Mouse (Mus musculus): Measurements from ENCODE around the gene Drd5.

Gene Drd5

GRCm38 (mm10) chr5:38318966-38319786, at the start of gene Drd5:
Gene Drd5, plus strand, starts transcription at chr5:38319367.
- DNase-seq: peak; percentile 41 to 60

GRCm38 (mm10) chr5:38270942-38271341, 48.2 kb upstream of the Drd5 start:
- no peak for DNase-seq

GRCm38 (mm10) chr5:38273831-38274230, 45.3 kb upstream of the Drd5 start:
- no peak for DNase-seq

- no peak for DNase-seq
These were observed 43.4 kb upstream of the Drd5 start, which contains the start of gene Otop1 for GRCm38 (mm10) chr5:38275771-38276170. Gene Otop1, plus strand, starts transcription at chr5:38275972.

- no peak for DNase-seq
These were observed 42.7 kb upstream of the Drd5 start for GRCm38 (mm10) chr5:38276451-38276850.

DNA sequence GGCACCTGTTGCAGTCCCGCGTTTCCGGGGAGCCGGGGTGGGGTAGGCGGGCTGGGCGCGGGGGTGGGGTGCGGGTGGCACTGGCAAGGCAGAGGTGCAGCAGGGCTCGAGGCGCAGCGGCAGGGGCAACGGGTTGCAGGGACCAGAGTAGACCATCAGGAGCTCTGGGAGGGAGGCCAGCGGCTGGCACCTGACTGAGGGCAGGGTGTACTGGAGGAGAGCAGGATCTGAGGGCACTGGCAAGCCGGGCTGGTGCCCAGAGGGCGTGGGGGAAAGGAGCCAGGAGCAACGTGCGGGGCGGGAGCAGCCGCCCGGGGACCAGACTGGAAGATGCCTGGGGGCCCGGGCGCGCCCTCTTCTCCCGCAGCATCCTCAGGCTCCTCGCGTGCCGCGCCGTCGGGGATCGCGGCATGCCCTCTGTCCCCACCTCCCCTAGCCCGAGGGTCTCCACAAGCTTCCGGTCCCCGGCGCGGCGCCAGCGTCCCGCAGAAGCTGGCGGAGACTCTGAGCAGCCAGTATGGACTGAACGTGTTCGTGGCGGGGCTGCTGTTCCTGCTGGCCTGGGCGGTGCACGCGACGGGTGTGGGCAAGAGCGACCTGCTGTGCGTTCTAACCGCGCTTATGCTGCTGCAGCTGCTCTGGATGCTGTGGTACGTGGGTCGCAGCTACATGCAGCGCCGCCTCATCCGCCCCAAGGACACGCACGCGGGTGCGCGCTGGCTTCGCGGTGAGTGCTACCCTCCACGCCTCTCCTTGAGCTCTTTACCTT, 41.9 kb upstream of the Drd5 start:
- peak; percentile 18 to 35 for DNase-seq

DNA sequence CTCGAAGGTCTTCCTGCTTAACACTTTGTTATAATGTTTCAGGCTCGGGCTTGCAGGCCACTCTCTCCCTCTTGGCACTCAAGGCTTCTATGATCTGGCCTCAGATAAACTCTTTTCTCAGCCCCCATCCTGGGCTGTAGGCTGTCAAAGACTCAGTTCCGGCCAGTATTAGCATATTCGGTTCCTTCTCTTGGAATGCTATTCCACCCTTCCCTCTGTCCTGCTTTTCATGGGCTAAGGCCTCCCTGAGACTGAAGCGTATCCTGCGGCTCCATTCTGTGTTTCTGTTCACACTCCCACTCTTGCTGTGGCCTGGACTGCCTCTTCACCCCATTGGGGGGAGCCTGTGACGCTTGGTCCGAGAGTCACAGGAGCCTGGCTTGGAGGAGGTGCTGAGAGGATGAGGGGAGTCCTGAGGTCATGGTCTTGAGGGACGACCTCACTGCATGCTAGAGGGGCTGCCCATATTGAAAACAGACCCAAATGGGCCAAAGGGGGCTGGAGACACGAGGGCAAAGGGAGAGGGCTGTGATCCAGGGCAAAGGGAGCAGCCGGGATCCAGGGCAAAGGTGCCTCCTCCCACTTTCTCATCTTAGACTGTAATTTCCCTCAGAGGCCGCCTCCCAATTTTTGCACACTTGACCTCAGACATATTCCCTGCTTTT, 41.1 kb upstream of the Drd5 start:
- DNase-seq: no peak

DNA sequence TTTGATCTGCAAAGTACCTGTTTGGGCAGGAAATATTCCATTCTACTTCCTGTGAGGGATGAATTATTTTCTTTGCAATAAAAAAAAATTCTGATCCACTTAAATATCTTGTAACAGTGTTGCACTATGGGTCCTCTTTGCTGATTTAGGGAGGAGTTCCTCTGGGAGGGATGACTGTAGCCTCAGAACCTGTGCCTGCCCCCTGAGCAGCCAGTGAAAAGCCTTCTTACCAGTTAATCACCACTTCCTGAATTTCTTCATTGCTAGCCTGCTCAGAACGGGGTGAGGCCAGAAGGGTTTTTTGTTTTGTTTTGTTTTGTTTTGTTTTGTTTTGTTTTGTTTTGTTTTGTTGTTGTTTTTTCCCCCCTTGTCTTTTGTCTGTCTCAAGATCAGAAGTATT, 39.1 kb upstream of the Drd5 start:
- DNase-seq: no peak

- no peak for DNase-seq
These were observed 33.4 kb upstream of the Drd5 start for GRCm38 (mm10) chr5:38285724-38286123.

- peak; percentile 29 to 64 for DNase-seq
These were observed 30.7 kb upstream of the Drd5 start for GRCm38 (mm10) chr5:38288476-38288875.

- no peak for DNase-seq
These were observed 17.3 kb upstream of the Drd5 start for GRCm38 (mm10) chr5:38301761-38302411.

DNA sequence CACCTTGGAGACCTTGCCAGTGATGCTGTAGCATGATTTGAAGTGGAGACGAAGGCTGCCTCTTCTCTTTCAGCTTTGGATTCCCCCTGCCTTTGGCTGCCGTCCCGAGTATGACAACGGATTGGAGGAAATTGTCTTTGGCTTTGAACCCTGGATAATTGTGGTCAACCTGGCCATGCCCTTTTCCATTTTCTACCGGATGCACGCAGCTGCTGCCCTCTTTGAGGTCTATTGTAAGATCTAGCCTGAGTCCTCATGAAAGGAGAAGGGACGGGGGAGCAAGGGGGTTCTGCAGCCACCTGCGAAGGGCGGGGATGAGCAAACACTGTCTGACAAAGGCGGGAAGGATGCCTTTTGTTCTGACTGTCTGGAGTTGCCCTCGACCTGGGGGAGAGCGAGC, 16.5 kb upstream of the Drd5 start:
- no peak for DNase-seq

GRCm38 (mm10) chr5:38305241-38305640, 13.9 kb upstream of the Drd5 start:
- no peak for DNase-seq

- peak; percentile 96 to 98 for DNase-seq
These were observed 11.7 kb upstream of the Drd5 start for GRCm38 (mm10) chr5:38307255-38308101.

GRCm38 (mm10) chr5:38308873-38309272, 10.3 kb upstream of the Drd5 start:
- DNase-seq: peak; percentile 71 to 86

DNA sequence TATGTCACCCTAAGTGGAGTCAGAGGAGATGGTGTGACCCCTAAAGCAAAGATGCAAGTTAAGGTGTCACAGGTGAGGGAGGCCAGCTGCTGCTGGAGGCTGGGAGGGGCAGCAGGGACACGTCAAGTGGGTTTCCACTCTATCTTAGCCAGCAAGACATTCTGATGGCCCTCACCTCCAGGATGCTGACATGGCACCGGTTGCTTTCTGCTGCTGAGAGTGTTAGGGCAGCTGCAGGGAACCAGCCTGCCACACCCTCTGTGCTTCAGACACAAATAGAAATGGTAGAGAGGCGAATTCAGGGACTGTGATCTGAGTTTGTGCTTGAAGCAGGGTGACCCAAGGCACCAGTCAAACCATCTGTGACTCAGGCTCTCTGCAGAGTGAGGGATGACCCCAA, 9.4 kb upstream of the Drd5 start:
- DNase-seq: no peak

DNA sequence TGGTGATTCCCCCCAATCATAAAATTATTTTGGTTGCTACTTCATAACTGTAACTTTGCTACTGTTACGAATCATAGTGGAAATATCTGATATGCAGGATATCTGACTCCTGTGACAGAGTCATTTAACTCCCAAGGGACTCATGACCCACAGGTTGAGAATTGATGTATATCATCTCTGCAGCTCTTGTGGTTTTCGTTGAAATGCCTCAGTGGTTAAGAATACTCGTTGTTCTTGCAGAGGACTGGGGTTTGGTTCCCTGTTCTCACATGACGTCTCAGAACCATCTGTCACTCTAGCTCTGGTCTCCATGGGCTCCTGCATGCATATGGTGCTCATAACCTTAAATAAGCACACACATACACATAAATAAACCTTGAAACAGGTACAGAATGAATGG, 14.2 kb downstream of the Drd5 start:
- no peak for DNase-seq

DNA sequence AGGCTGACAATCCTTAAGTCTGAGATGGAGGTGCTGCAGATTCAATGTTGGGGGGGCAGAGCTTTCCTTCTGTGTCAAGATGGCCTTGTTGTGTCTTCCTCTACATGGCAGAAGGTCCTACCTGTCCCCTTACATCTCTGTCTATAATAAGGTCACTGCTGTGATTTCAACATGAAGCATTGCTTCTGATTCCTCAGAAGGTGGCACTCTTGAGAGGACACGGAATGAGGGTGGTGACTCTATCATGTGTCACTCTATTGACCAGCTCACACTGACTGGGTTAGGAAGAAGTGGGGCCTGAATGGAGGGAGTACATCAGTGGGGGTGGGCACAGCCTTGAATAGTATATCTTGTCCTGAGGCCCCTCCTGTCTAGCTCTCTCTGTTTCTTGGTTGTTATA, 15.4 kb downstream of the Drd5 start:
- DNase-seq: no peak

DNA sequence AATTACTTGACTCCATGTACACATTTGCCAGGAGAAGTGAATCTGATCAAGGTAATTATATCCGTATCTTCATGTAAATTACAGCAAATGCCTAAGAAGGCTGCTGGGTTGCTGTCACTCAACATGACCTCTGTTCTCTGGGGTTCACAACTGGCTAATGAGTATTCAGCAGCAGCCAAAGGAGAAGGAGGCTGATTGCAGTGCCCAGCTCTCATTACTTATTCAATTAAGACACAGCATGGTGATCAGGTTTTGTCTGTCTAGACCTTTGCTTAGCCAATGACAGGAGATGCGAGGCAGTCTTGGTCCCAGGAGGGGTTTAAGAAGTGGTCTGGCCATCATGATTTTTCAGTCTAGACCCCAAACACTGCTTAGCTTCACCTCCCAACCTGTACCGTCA, 23.9 kb downstream of the Drd5 start:
- no peak for DNase-seq

- no peak for DNase-seq
These were observed 27.7 kb downstream of the Drd5 start for GRCm38 (mm10) chr5:38346646-38347432.

DNA sequence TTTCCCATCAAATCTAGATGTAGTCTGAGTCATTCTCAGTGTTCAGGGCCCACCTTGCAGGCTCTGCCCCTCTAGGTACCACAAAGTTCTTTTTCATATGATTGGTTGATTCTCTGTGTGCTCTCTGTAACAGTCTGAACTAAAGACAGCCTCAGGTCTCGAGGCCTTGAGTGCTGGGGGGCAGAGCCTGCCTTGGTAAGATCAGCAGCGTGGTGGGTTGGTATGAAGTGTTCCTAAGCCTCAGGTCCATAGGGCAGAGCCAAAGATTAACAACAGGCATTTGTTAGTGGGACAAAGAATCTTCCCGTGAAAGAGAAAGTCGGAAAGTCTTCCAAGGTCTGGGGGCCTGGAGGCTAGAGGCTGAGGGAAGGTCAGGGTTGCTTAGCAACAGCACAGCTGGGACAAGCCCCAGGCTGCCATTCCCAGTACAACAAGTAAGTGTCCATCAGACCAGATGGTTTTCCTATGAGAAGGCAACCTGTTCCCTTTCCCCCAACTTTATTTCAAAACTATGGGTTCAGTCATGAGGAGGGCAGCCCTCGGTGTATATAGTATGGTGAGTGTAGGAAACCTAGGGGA, 31.3 kb downstream of the Drd5 start:
- no peak for DNase-seq
